Mouse (Mus musculus): ENCODE results near the gene Phc1.

DNA sequence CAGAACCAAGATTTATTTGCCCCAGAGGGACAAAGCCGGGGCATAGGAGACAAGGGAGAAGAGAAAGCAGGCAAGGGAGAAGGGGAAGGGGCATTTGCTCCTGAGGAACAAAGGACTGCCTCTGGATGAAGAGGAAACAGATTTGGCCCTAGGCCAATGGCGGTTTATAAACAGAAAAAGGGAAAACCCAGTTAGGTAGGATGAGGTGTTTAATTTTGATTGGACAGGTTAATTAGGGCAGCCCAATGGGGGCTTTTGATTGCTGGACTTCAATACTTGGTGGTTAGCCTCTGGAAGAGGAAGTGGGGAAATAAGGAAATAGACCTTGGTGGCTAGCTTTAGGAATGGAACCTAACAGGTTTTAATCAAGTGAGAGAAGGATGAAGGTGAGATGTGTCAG lies 48.2 kb downstream of the Phc1 start:
- no peak for TF ChIP-seq POLR2A (IDR thresholded peaks at IDR 0.05; ENCODE audit: borderline replicate concordance, insufficient read depth, low read length)
- TF ChIP-seq CTCF (IDR thresholded peaks at IDR 0.05; ENCODE audit: borderline replicate concordance, insufficient read depth, low read depth, low read length), result no peak

Measured in cerebellum, adult 2 months (tissue).